Mouse (Mus musculus) kidney, adult 10 weeks (tissue): ENCODE measurements around the gene Lmo7. TPM values are rescaled to one million over a fixed set of nuclear protein-coding genes. Genes with fewer than 3 reads are reported as not detected.

Source experiments
- polyA plus RNA-seq: library from polyadenylated mRNA; stranded (reverse); fragments of 350-450 nt; fragmentation: Illumina TruSeq; extraction: RNeasy Lipid Tissue Mini Kit (QIAGEN cat#74804); gene quantifications from one replicate; pipeline ENCODE4 v1.2.3, GENCODE M21; 2014; ENCODE audit warnings: low read depth, low replicate concordance

Lmo7 gene
- polyA plus RNA-seq = 143 TPM

DNA sequence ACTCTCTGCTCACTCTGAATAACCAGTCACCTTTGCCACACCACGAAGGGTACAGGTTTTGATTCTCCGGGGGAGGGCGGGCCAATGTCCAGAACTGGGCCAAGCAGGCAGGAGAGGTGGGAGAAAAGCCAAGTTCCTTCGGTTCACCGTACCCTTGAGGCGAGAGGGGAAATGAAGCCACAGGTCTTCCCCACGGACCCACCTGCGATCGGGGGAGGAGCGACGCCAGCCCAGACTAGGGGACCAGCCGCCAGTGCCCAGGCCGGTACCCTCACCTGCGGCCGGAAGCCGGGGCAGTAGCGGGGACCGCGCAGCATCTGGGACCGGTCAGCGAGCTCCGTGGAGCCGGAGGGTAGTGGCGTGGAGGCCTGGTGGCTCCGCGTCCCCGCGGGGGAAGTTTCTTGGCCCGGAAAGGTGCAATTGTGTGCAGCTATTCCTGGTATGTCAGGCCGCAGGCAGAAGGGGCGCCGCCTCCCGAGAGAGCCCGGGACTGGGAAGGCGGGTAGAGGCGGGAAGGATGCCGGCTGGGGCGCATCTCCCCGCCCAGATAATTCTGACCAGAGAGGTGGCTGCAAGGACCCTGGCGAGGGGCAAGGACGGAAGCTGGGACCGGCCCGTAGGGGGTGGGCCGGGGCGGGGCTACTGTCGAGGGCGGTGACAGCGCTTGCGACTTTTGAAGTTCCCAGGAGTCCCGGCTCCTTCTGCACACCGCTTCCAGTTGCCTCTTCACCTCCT lies at the start of gene Lmo7, which contains the start of gene Gm9922:
Lmo7 (plus strand) TSS at position 721 of the 735 bp plus-strand sequence.
Gm9922 (minus strand) TSS at position 578 of the 735 bp plus-strand sequence.

Other genes with a start within 250 kb of the Lmo7 start
- gene Tbc1d4, start 120.8 kb upstream of the Lmo7 start, polyA plus RNA-seq = 27.6 TPM
- 140 TPM for gene Commd6, start 89.3 kb upstream of the Lmo7 start, polyA plus RNA-seq
- 190 TPM for gene Uchl3, start 76.0 kb upstream of the Lmo7 start, polyA plus RNA-seq
- not detected for gene Gm9922, start 143 bp upstream of the Lmo7 start, polyA plus RNA-seq